In the genomic region with DNA sequence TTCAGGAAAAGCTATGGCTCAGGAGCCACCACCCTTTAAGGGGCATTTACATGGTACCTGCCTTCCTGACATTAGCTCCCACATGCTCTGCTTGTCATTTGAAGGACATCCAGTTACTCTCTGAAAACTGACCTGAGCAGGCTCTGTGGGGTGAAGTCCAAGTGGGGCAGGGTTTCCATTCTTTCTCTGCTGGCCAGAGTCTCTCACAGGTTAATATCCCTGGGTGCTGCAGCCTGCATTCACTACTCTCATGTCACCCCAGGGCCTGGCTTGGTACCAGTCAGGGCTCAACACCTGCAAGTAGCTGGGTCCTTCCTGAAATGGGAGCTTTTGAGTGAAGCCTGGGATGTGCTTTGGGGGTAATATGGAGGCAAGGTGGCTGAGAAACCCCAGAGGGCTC, we compare ENCODE assay signal across 23 mouse cellular contexts.
DNase-seq lines count a peak whose midpoint lies in the region; ATAC-seq lines count a peak whose summit lies in the region.
"Had no signal": no experiment of that assay in that cellular context is flagged by ENCODE, and none has a peak within 500 bp of the region (broad histone marks: within the 10 kb centered on the region; RNA-seq: fewer than 3 reads in every experiment).

No protein-coding gene starts in this region.

- intact Hi-C loops in heart, postnatal 25 days (cut with DNase I), result no loop called here

- no peak for DNase-seq in heart, postnatal 25 days (ENCODE audit: low spot score)
- peak; percentile 50 for DNase-seq in kidney, adult 18-20 months
- DNase-seq in ovary, postnatal 10 days (ENCODE audit: low spot score), result no peak
- no peak for DNase-seq in ovary, adult 18-20 months (ENCODE audit: low spot score)
- DNase-seq in B cell, adult 2 months, result no peak
- DNase-seq: adrenal gland, adult 2 months; cerebellum, adult 11 months; cerebellum, postnatal 10 days; gastrocnemius, postnatal 36 days; left cerebral cortex, postnatal 4 days; lung, embryonic 14.5 days; right cerebral cortex, adult 18-20 months; thymus, adult 18-20 months; thymus, postnatal 36 days had no signal

- no peak overlapping the region for H3K4me3 ChIP-seq in heart, embryonic 11.5 days (ENCODE audit: low read depth, low read length)
- H3K4me3 ChIP-seq in heart, embryonic 13.5 days, result no peak overlapping the region
- no peak overlapping the region for H3K4me3 ChIP-seq in kidney, embryonic 16.5 days (ENCODE audit: low read length)
- H3K4me3 ChIP-seq: forebrain, embryonic 10.5 days; limb, embryonic 15.5 days; midbrain, embryonic 12.5 days; neural tube, embryonic 12.5 days; stomach, embryonic 15.5 days had no signal

- H3K9me3 ChIP-seq in heart, embryonic 11.5 days (replicated peaks; ENCODE audit: control insufficient read depth, low read length), result no peaks in the 10 kb centered on the region
- H3K9me3 ChIP-seq in heart, embryonic 13.5 days, result no peaks in the 10 kb centered on the region
- no peaks in the 10 kb centered on the region; the same call in 1 of the 2 replicates for H3K9me3 ChIP-seq in kidney, embryonic 16.5 days (ENCODE audit: low read length)
- H3K9me3 ChIP-seq: forebrain, embryonic 10.5 days; limb, embryonic 15.5 days; midbrain, embryonic 12.5 days; neural tube, embryonic 12.5 days; stomach, embryonic 15.5 days had no signal

- H3K9ac ChIP-seq in heart, embryonic 11.5 days (ENCODE audit: low read depth, low read length), result no peak overlapping the region
- no peak overlapping the region for H3K9ac ChIP-seq in heart, embryonic 13.5 days
- no peak overlapping the region for H3K9ac ChIP-seq in kidney, embryonic 16.5 days (replicated peaks; ENCODE audit: low read length)
- H3K9ac ChIP-seq: limb, embryonic 15.5 days; liver, embryonic 14.5 days; lung, embryonic 14.5 days; midbrain, embryonic 12.5 days; neural tube, embryonic 12.5 days; stomach, embryonic 15.5 days had no signal

- 0 out of 2 replicates have a peak overlapping the region, but pooled peaks have one; percentile 60 for H3K27ac ChIP-seq in heart, embryonic 11.5 days (ENCODE audit: low read depth, low read length)
- H3K27ac ChIP-seq in heart, embryonic 13.5 days (replicated peaks), result peak overlapping the region; percentile 75
- H3K27ac ChIP-seq in kidney, embryonic 16.5 days (ENCODE audit: low read length), result 0 out of 2 replicates have a peak overlapping the region, but pooled peaks have one; percentile 0
- H3K27ac ChIP-seq: forebrain, embryonic 10.5 days; limb, embryonic 15.5 days; liver, embryonic 14.5 days; midbrain, embryonic 12.5 days; neural tube, embryonic 12.5 days; stomach, embryonic 15.5 days had no signal

- no peak overlapping the region for H3K4me2 ChIP-seq in heart, embryonic 11.5 days
- no peak overlapping the region for H3K4me2 ChIP-seq in heart, embryonic 13.5 days
- H3K4me2 ChIP-seq in kidney, embryonic 16.5 days (replicated peaks; ENCODE audit: low read depth, low read length), result no peak overlapping the region
- H3K4me2 ChIP-seq: limb, embryonic 15.5 days; lung, embryonic 14.5 days; midbrain, embryonic 12.5 days; neural tube, embryonic 12.5 days; stomach, embryonic 15.5 days had no signal

- no peaks in the 10 kb centered on the region for H3K27me3 ChIP-seq in heart, embryonic 11.5 days (ENCODE audit: control insufficient read depth, insufficient read depth, low read length)
- no peaks in the 10 kb centered on the region for H3K27me3 ChIP-seq in heart, embryonic 13.5 days (replicated peaks)
- no peaks in the 10 kb centered on the region for H3K27me3 ChIP-seq in kidney, embryonic 16.5 days (ENCODE audit: insufficient read depth, low read length)
- H3K27me3 ChIP-seq: limb, embryonic 15.5 days; midbrain, embryonic 12.5 days; neural tube, embryonic 12.5 days; stomach, embryonic 15.5 days had no signal

- no peaks in the 10 kb centered on the region for H3K36me3 ChIP-seq in heart, embryonic 11.5 days (ENCODE audit: control insufficient read depth, insufficient read depth, low read length)
- no peaks in the 10 kb centered on the region for H3K36me3 ChIP-seq in heart, embryonic 13.5 days
- no peaks in the 10 kb centered on the region for H3K36me3 ChIP-seq in kidney, embryonic 16.5 days (ENCODE audit: insufficient read depth, low read length)
- H3K36me3 ChIP-seq: forebrain, embryonic 10.5 days; limb, embryonic 15.5 days; midbrain, embryonic 12.5 days; neural tube, embryonic 12.5 days; stomach, embryonic 15.5 days had no signal

- ATAC-seq in heart, embryonic 11.5 days (replicated peaks; ENCODE audit: insufficient number of reproducible peaks, low FRiP score, low TSS enrichment), result no peak
- ATAC-seq in heart, embryonic 13.5 days (ENCODE audit: extremely low read depth, insufficient number of reproducible peaks, low FRiP score, low TSS enrichment), result no peak
- no peak; the same call in 1 of the 2 replicates for ATAC-seq in kidney, embryonic 16.5 days (ENCODE audit: low FRiP score, low TSS enrichment)

- H3K4me1 ChIP-seq in heart, embryonic 11.5 days (ENCODE audit: control insufficient read depth, insufficient read depth, low read length), result peaks cover 9% of the 10 kb centered on the region
- H3K4me1 ChIP-seq in heart, embryonic 13.5 days, result peaks cover 31% of the 10 kb centered on the region
- peaks cover 24% of the 10 kb centered on the region for H3K4me1 ChIP-seq in kidney, embryonic 16.5 days (ENCODE audit: insufficient read depth, low read length)
- H3K4me1 ChIP-seq: forebrain, embryonic 10.5 days had no signal

Comparison
In these comparisons a context has a peak if more than half of its experiments do, and no peak if none do; other contexts are left out.
1. H3K27ac ChIP-seq: peak in every context shown above with its lines; median percentile 75 in heart, embryonic 13.5 days; 60 in heart, embryonic 11.5 days; 0 in kidney, embryonic 16.5 days.